Mouse (Mus musculus) intestine, embryonic 15.5 days (tissue): Measurements from ENCODE around the gene C77080. TPM values are rescaled to one million over a fixed set of nuclear protein-coding genes. Genes with fewer than 3 reads are reported as not detected.
A peak's percentile ranks its signal among the peaks of the same experiment; 100 is the strongest.

ENCODE experiments used
- ATAC-seq: fragments of 200-750 bp; cut with Nextera tagmentation; 2 replicates; pipeline ENCODE4 v1.8.0; 2017; ENCODE audit warnings: moderate TSS enrichment, moderate library complexity
- H3K27ac ChIP-seq: fragments of 300-500 bp; sonication (generic); 2 replicates; pipeline ENCODE4 v1.5.1; 2015; ENCODE audit warnings: mild to moderate bottlenecking, inconsistent platforms
- H3K27me3 ChIP-seq: fragments of 300-500 bp; sonication (generic); replicated peaks from 2 replicates; pipeline ENCODE4 v1.6.1; 2015; ENCODE audit warnings: inconsistent platforms
- H3K36me3 ChIP-seq: fragments of 300-500 bp; sonication (generic); 2 replicates; pipeline ENCODE4 v1.6.1; 2015; ENCODE audit warnings: inconsistent platforms
- H3K4me1 ChIP-seq: fragments of 300-500 bp; sonication (generic); replicated peaks from 2 replicates; pipeline ENCODE4 v1.6.1; 2015; ENCODE audit warnings: inconsistent platforms
- H3K4me2 ChIP-seq: fragments of 300-500 bp; sonication (generic); replicated peaks from 2 replicates; pipeline ENCODE4 v1.6.1; 2015; ENCODE audit warnings: mild to moderate bottlenecking, inconsistent platforms
- H3K4me3 ChIP-seq: fragments of 300-500 bp; sonication (generic); replicated peaks from 2 replicates; pipeline ENCODE4 v1.5.1; 2015; ENCODE audit warnings: inconsistent platforms
- H3K9ac ChIP-seq: fragments of 300-500 bp; sonication (generic); 2 replicates; pipeline ENCODE4 v1.6.1; 2015; ENCODE audit warnings: inconsistent platforms
- H3K9me3 ChIP-seq: fragments of 300-500 bp; sonication (generic); 2 replicates; pipeline ENCODE4 v1.6.1; 2016; ENCODE audit warnings: inconsistent platforms
- WGBS: fragments of 180-500 bp; shearing (Covaris S2); methylation state at CpG from one replicate; pipeline ENCODE4 v1.1.7; 2015; 5-methylcytosine and 5-hydroxymethylcytosine counted together
- polyA plus RNA-seq: library from polyadenylated mRNA; unstranded; fragments of >200 nt; fragmentation: Nextera tagmentation; extraction: Ambion mirVana; gene quantifications from 2 replicates; pipeline ENCODE4 v1.2.1, GENCODE M21; 2015

The C77080 gene
- polyA plus RNA-seq, 1 experiment from 2014 or later: 10.3 TPM

GRCm38 (mm10) chr4:129287472-129287981 is 26.3 kb upstream of the C77080 start, which contains the start of gene Sync:
Gene Sync, plus strand, starts transcription at chr4:129287617.
- no peak within 1 kb of the TSS for H3K27ac ChIP-seq
- peak; percentile 65 for ATAC-seq

GRCm38 (mm10) chr4:129286683-129287471 is 25.7 kb upstream of the C77080 start:
- peaks cover 20% of the 10 kb centered on the region for H3K4me1 ChIP-seq
- H3K9me3 ChIP-seq: no peaks in the 10 kb centered on the region
- 0 out of 2 replicates have a peak, but pooled peaks cover 8% of the 10 kb centered on the region for H3K27me3 ChIP-seq
- ATAC-seq: peak; percentile 70
- peak overlapping the region; percentile 96 for H3K4me2 ChIP-seq
- peak overlapping the region; percentile 48 for H3K4me3 ChIP-seq
- WGBS: under 1% methylated on average over 28 of the region's 28 CpGs
- no peaks in the 10 kb centered on the region for H3K36me3 ChIP-seq
- no peak overlapping the region for H3K27ac ChIP-seq
- H3K9ac ChIP-seq: peak overlapping the region; percentile 50

More at GRCm38 (mm10) chr4:129287472-129287981, 26.3 kb upstream of the C77080 start, which contains the start of gene Sync:
- Histone ChIP-seq H3K36me3 (no peaks in the 10 kb centered on the region), H3K9ac (peak within 1 kb of the TSS; percentile 50), H3K4me3 (peak within 1 kb of the TSS; percentile 48), H3K4me2 (peak within 1 kb of the TSS; percentile 96), H3K27me3 (0 out of 2 replicates have a peak, but pooled peaks cover 8% of the 10 kb centered on the region), H3K4me1 (peaks cover 20% of the 10 kb centered on the region), H3K9me3 (no peaks in the 10 kb centered on the region)
- 1% methylated on average over 49 of the region's 53 CpGs for WGBS

- 0 out of 2 replicates have a peak, but pooled peaks cover 8% of the 10 kb centered on the region for H3K27me3 ChIP-seq
- H3K4me1 ChIP-seq: peaks cover 20% of the 10 kb centered on the region
- H3K9ac ChIP-seq: 0 out of 2 replicates have a peak overlapping the region, but pooled peaks have one; percentile 50
- 49% methylated on average over 5 of the region's 5 CpGs for WGBS
- peak overlapping the region; percentile 48 for H3K4me3 ChIP-seq
- peak overlapping the region; percentile 96 for H3K4me2 ChIP-seq
- no peaks in the 10 kb centered on the region for H3K36me3 ChIP-seq
- no peaks in the 10 kb centered on the region for H3K9me3 ChIP-seq
- H3K27ac ChIP-seq: no peak overlapping the region
- peak; percentile 27; the same call in 1 of the 2 replicates for ATAC-seq
Observed at GRCm38 (mm10) chr4:129286001-129286682, 24.9 kb upstream of the C77080 start.

GRCm38 (mm10) chr4:129284685-129285084 is 23.5 kb upstream of the C77080 start:
- no peak for ATAC-seq
- Histone ChIP-seq H3K4me3 (no peak overlapping the region), H3K4me2 (no peak overlapping the region), H3K9ac (no peak overlapping the region), H3K4me1 (peaks cover 20% of the 10 kb centered on the region), H3K27ac (no peak overlapping the region), H3K36me3 (no peaks in the 10 kb centered on the region), H3K9me3 (no peaks in the 10 kb centered on the region), H3K27me3 (0 out of 2 replicates have a peak, but pooled peaks cover 8% of the 10 kb centered on the region)
- 78% methylated on average over 2 of the region's 2 CpGs for WGBS

GRCm38 (mm10) chr4:129283226-129283625 is 22.0 kb upstream of the C77080 start:
- Histone ChIP-seq H3K9me3 (no peaks in the 10 kb centered on the region), H3K9ac (no peak overlapping the region), H3K4me3 (no peak overlapping the region), H3K4me2 (no peak overlapping the region), H3K36me3 (no peaks in the 10 kb centered on the region), H3K27ac (no peak overlapping the region), H3K27me3 (0 out of 2 replicates have a peak, but pooled peaks cover 8% of the 10 kb centered on the region), H3K4me1 (peaks cover 20% of the 10 kb centered on the region)
- WGBS: 83% methylated on average over 5 of the region's 5 CpGs
- no peak for ATAC-seq

- Histone ChIP-seq H3K27ac (no peak overlapping the region), H3K9me3 (no peaks in the 10 kb centered on the region), H3K4me3 (no peak overlapping the region), H3K9ac (no peak overlapping the region), H3K36me3 (no peaks in the 10 kb centered on the region), H3K4me2 (no peak overlapping the region), H3K4me1 (peaks cover 19% of the 10 kb centered on the region), H3K27me3 (0 out of 2 replicates have a peak, but pooled peaks cover 8% of the 10 kb centered on the region)
- ATAC-seq: no peak
- WGBS: 81% methylated on average over 5 of the region's 5 CpGs
Observed at GRCm38 (mm10) chr4:129282786-129283185, 21.6 kb upstream of the C77080 start.

- Histone ChIP-seq H3K4me1 (peaks cover 13% of the 10 kb centered on the region; the same call in 1 of the 2 replicates), H3K27ac (no peak overlapping the region), H3K27me3 (no peaks in the 10 kb centered on the region), H3K4me3 (no peak overlapping the region), H3K9ac (no peak overlapping the region), H3K36me3 (no peaks in the 10 kb centered on the region), H3K4me2 (no peak overlapping the region), H3K9me3 (no peaks in the 10 kb centered on the region)
- 2% methylated on average over 18 of the region's 18 CpGs for WGBS
- ATAC-seq: peak; percentile 65
Observed at GRCm38 (mm10) chr4:129276453-129276865, 15.3 kb upstream of the C77080 start.

- H3K36me3 ChIP-seq: no peaks in the 10 kb centered on the region
- peak; percentile 72 for ATAC-seq
- peak overlapping the region; percentile 48 for H3K4me2 ChIP-seq
- 29% methylated on average over 5 of the region's 5 CpGs for WGBS
- peak overlapping the region; percentile 79 for H3K27ac ChIP-seq
- peak overlapping the region; percentile 24 for H3K4me3 ChIP-seq
- H3K4me1 ChIP-seq: peaks cover 13% of the 10 kb centered on the region; the same call in 1 of the 2 replicates
- H3K9me3 ChIP-seq: no peaks in the 10 kb centered on the region
- H3K27me3 ChIP-seq: no peaks in the 10 kb centered on the region
- peak overlapping the region; percentile 28; the same call in 1 of the 2 replicates for H3K9ac ChIP-seq
Observed at GRCm38 (mm10) chr4:129272756-129273046, 11.5 kb upstream of the C77080 start.

- Histone ChIP-seq H3K27ac (peak overlapping the region; percentile 79), H3K4me1 (peaks cover 13% of the 10 kb centered on the region; the same call in 1 of the 2 replicates), H3K4me3 (peak overlapping the region; percentile 24), H3K27me3 (no peaks in the 10 kb centered on the region), H3K36me3 (no peaks in the 10 kb centered on the region), H3K9ac (peak overlapping the region; percentile 28; the same call in 1 of the 2 replicates), H3K4me2 (peak overlapping the region; percentile 48), H3K9me3 (no peaks in the 10 kb centered on the region)
- 15% methylated on average over 15 of the region's 15 CpGs for WGBS
- ATAC-seq: peak; percentile 97
Observed at GRCm38 (mm10) chr4:129271991-129272755, 11.0 kb upstream of the C77080 start.

- no peak overlapping the region for H3K27ac ChIP-seq
- no peak overlapping the region for H3K4me3 ChIP-seq
Observed at GRCm38 (mm10) chr4:129268698-129269097, 7.5 kb upstream of the C77080 start.

GRCm38 (mm10) chr4:129266821-129267220 is 5.6 kb upstream of the C77080 start:
- Histone ChIP-seq H3K4me3 (no peak overlapping the region), H3K4me2 (no peak overlapping the region), H3K9ac (no peak overlapping the region), H3K9me3 (no peaks in the 10 kb centered on the region), H3K4me1 (peaks cover 10% of the 10 kb centered on the region), H3K27me3 (no peaks in the 10 kb centered on the region), H3K36me3 (no peaks in the 10 kb centered on the region), H3K27ac (no peak overlapping the region)
- no peak for ATAC-seq
- 76% methylated on average over 5 of the region's 5 CpGs for WGBS

More at GRCm38 (mm10) chr4:129268698-129269097, 7.5 kb upstream of the C77080 start:
- Histone ChIP-seq H3K36me3 (no peaks in the 10 kb centered on the region), H3K9ac (no peak overlapping the region), H3K4me2 (no peak overlapping the region), H3K27me3 (no peaks in the 10 kb centered on the region), H3K9me3 (no peaks in the 10 kb centered on the region), H3K4me1 (peaks cover 6% of the 10 kb centered on the region; the same call in 1 of the 2 replicates)
- ATAC-seq: no peak
- WGBS: 32% methylated on average over 1 of the region's 1 CpGs
